Comparison of ENCODE assay signal across 9 mouse cellular contexts in genomic region chr10:59902606-59902990, GRCm38 (mm10). TPM values are rescaled to one million over a fixed set of nuclear protein-coding genes. Genes with fewer than 3 reads are reported as not detected.
DNase-seq lines count a peak whose midpoint lies in the region; ATAC-seq and TF ChIP-seq lines count a peak whose summit lies in the region.
"Had no signal": no experiment of that assay in that cellular context is flagged by ENCODE, and none has a peak within 500 bp of the region (broad histone marks: within the 10 kb centered on the region; RNA-seq: fewer than 3 reads in every experiment).

No protein-coding gene starts in this region.

- H3K4me1 ChIP-seq in heart, embryonic 16.5 days (ENCODE audit: control insufficient read depth, insufficient read depth, low read length), result peaks cover 58% of the 10 kb centered on the region
- H3K4me1 ChIP-seq in heart, embryonic 11.5 days (ENCODE audit: control insufficient read depth, insufficient read depth, low read length), result peaks cover 51% of the 10 kb centered on the region
- peaks cover 71% of the 10 kb centered on the region for H3K4me1 ChIP-seq in thymus, adult 2 months (replicated peaks; ENCODE audit: control insufficient read depth, insufficient read depth, low read length)
- peaks cover 58% of the 10 kb centered on the region for H3K4me1 ChIP-seq in hindbrain, embryonic 15.5 days (replicated peaks)
- H3K4me1 ChIP-seq in stomach, postnatal 0 days (replicated peaks; ENCODE audit: control insufficient read depth, insufficient read depth), result peaks cover 23% of the 10 kb centered on the region

- H3K36me3 ChIP-seq in heart, embryonic 16.5 days (ENCODE audit: control insufficient read depth, insufficient read depth), result peaks cover 4% of the 10 kb centered on the region
- H3K36me3 ChIP-seq in heart, embryonic 11.5 days (ENCODE audit: control insufficient read depth, insufficient read depth, low read length), result no peaks in the 10 kb centered on the region
- no peaks in the 10 kb centered on the region for H3K36me3 ChIP-seq in thymus, adult 2 months (ENCODE audit: control insufficient read depth, insufficient read depth, low read length)
- no peaks in the 10 kb centered on the region for H3K36me3 ChIP-seq in hindbrain, embryonic 15.5 days
- H3K36me3 ChIP-seq in stomach, postnatal 0 days (ENCODE audit: control insufficient read depth, insufficient read depth, low read length), result peaks cover 2% of the 10 kb centered on the region; the same call in 1 of the 2 replicates

- no peaks in the 10 kb centered on the region for H3K27me3 ChIP-seq in heart, embryonic 16.5 days (ENCODE audit: control insufficient read depth, insufficient read depth, low read length)
- no peaks in the 10 kb centered on the region for H3K27me3 ChIP-seq in heart, embryonic 11.5 days (ENCODE audit: control insufficient read depth, insufficient read depth, low read length)
- no peaks in the 10 kb centered on the region for H3K27me3 ChIP-seq in thymus, adult 2 months (ENCODE audit: control insufficient read depth, insufficient read depth, low read length)
- H3K27me3 ChIP-seq in hindbrain, embryonic 15.5 days, result no peaks in the 10 kb centered on the region
- no peaks in the 10 kb centered on the region for H3K27me3 ChIP-seq in stomach, postnatal 0 days (ENCODE audit: control insufficient read depth, insufficient read depth, low read length)
- H3K27me3 ChIP-seq: Patski had no signal

- 65% methylated on average over 8 of the region's 8 CpGs for WGBS in heart, embryonic 16.5 days
- 59% methylated on average over 8 of the region's 8 CpGs for WGBS in heart, embryonic 11.5 days (ENCODE audit: insufficient replicate concordance)
- WGBS in thymus, adult 2 months, result 80% methylated on average over 8 of the region's 8 CpGs
- WGBS in hindbrain, embryonic 15.5 days, result 60% methylated on average over 8 of the region's 8 CpGs
- WGBS in stomach, postnatal 0 days, result 37% methylated on average over 8 of the region's 8 CpGs

- no peaks in the 10 kb centered on the region for H3K9me3 ChIP-seq in heart, embryonic 16.5 days (replicated peaks; ENCODE audit: control insufficient read depth, low read length)
- H3K9me3 ChIP-seq in heart, embryonic 11.5 days (replicated peaks; ENCODE audit: control insufficient read depth, low read length), result no peaks in the 10 kb centered on the region
- no peaks in the 10 kb centered on the region for H3K9me3 ChIP-seq in hindbrain, embryonic 15.5 days
- H3K9me3 ChIP-seq in stomach, postnatal 0 days (ENCODE audit: control insufficient read depth, low read length), result no peaks in the 10 kb centered on the region

- no peak for DNase-seq in thymus, adult 2 months
- DNase-seq in thymus, adult 18-20 months, result no peak
- DNase-seq in stomach, postnatal 0 days (ENCODE audit: low spot score), result no peak
- DNase-seq in natural killer cell, adult 2 months (ENCODE audit: low spot score in 2 of 2), result no peak

- H3K4me3 ChIP-seq in heart, embryonic 16.5 days (ENCODE audit: low read length), result no peak overlapping the region
- no peak overlapping the region for H3K4me3 ChIP-seq in heart, embryonic 11.5 days (ENCODE audit: low read depth, low read length)
- H3K4me3 ChIP-seq in thymus, adult 2 months (ENCODE audit: control insufficient read depth, insufficient read depth, low read length), result no peak overlapping the region
- H3K4me3 ChIP-seq in hindbrain, embryonic 15.5 days, result no peak overlapping the region
- H3K4me3 ChIP-seq in stomach, postnatal 0 days (ENCODE audit: low read depth, low read length), result no peak overlapping the region
- H3K4me3 ChIP-seq: erythroblast, embryonic 14.5 days had no signal

- H3K27ac ChIP-seq in heart, embryonic 16.5 days (ENCODE audit: low read length), result 0 out of 2 replicates have a peak overlapping the region, but pooled peaks have one; percentile 5
- H3K27ac ChIP-seq in heart, embryonic 11.5 days (ENCODE audit: low read depth, low read length), result no peak overlapping the region
- H3K27ac ChIP-seq in thymus, adult 2 months (ENCODE audit: control insufficient read depth, insufficient read depth, low read length), result peak overlapping the region; percentile 40; the same call in 1 of the 2 replicates
- H3K27ac ChIP-seq in hindbrain, embryonic 15.5 days (replicated peaks), result peak overlapping the region; percentile 9; the same call in 1 of the 2 replicates
- peak overlapping the region; percentile 73 for H3K27ac ChIP-seq in stomach, postnatal 0 days (replicated peaks)

- no peak for TF ChIP-seq POLR2A in thymus, adult 2 months (IDR thresholded peaks at IDR 0.05; ENCODE audit: control insufficient read depth, extremely low read depth, insufficient read depth, low read length, poor library complexity)

- no peak overlapping the region; the same call in 1 of the 2 replicates for H3K9ac ChIP-seq in heart, embryonic 16.5 days (ENCODE audit: low read length)
- no peak overlapping the region for H3K9ac ChIP-seq in heart, embryonic 11.5 days (ENCODE audit: low read depth, low read length)
- H3K9ac ChIP-seq in hindbrain, embryonic 15.5 days, result no peak overlapping the region
- H3K9ac ChIP-seq in stomach, postnatal 0 days (ENCODE audit: low read length), result no peak overlapping the region; the same call in 1 of the 2 replicates

- TF ChIP-seq CTCF in thymus, adult 2 months (IDR thresholded peaks at IDR 0.05; ENCODE audit: borderline replicate concordance, control insufficient read depth, extremely low read depth, insufficient read depth, low read length, poor library complexity), result no peak
- TF ChIP-seq CTCF in stomach, postnatal 0 days (IDR thresholded peaks at IDR 0.05; ENCODE audit: low read depth), result no peak

- no peak for ATAC-seq in heart, embryonic 16.5 days (replicated peaks; ENCODE audit: extremely low read depth, insufficient read depth, low FRiP score)
- ATAC-seq in heart, embryonic 11.5 days (replicated peaks; ENCODE audit: insufficient number of reproducible peaks, low FRiP score, low TSS enrichment), result no peak
- no peak for ATAC-seq in hindbrain, embryonic 15.5 days (ENCODE audit: low FRiP score, low read depth)
- no peak for ATAC-seq in stomach, postnatal 0 days (ENCODE audit: low FRiP score, low TSS enrichment)
- ATAC-seq: Patski had no signal

- no peak overlapping the region for H3K4me2 ChIP-seq in heart, embryonic 16.5 days (ENCODE audit: low read depth, low read length)
- no peak overlapping the region; the same call in 1 of the 2 replicates for H3K4me2 ChIP-seq in heart, embryonic 11.5 days
- H3K4me2 ChIP-seq in hindbrain, embryonic 15.5 days, result no peak overlapping the region
- H3K4me2 ChIP-seq in stomach, postnatal 0 days (replicated peaks; ENCODE audit: low read depth), result no peak overlapping the region

- no peak for TF ChIP-seq EP300 in stomach, postnatal 0 days (optimal IDR thresholded peaks at IDR 0.05)

RNA-seq across cellular contexts. Expression of gene Dnajb12, which starts 23.2 kb away (rescaled TPM):
- 22.1 and 26.3 TPM in 2 replicates for polyA plus RNA-seq in heart, embryonic 16.5 days (2015; fragmentation: Nextera tagmentation; extraction: Ambion mirVana)
- polyA plus RNA-seq in heart, embryonic 11.5 days (2014; fragmentation: Nextera tagmentation; extraction: Ambion mirVana), result 30.3 and 31.3 TPM in 2 replicates
- polyA plus RNA-seq in thymus, adult 2 months (2012; rRNA removed), result 44.6 and 50.4 TPM in 2 replicates
- polyA plus RNA-seq in hindbrain, embryonic 15.5 days (2015; fragmentation: Nextera tagmentation; extraction: Ambion mirVana), result 18.6 and 24.6 TPM in 2 replicates
- polyA plus RNA-seq in stomach, postnatal 0 days (2015; fragmentation: Nextera tagmentation; extraction: Ambion mirVana), result 17.4 and 19.0 TPM in 2 replicates

RNA-seq across cellular contexts. Expression of gene Ddit4, which starts 49.0 kb away (rescaled TPM):
- 29.0 and 31.9 TPM in 2 replicates for polyA plus RNA-seq in heart, embryonic 16.5 days (2015; fragmentation: Nextera tagmentation; extraction: Ambion mirVana)
- polyA plus RNA-seq in heart, embryonic 11.5 days (2014; fragmentation: Nextera tagmentation; extraction: Ambion mirVana), result 1.9 and 3.4 TPM in 2 replicates
- polyA plus RNA-seq in thymus, adult 2 months (2012; rRNA removed), result 157 and 190 TPM in 2 replicates
- 68.9 and 71.1 TPM in 2 replicates for polyA plus RNA-seq in hindbrain, embryonic 15.5 days (2015; fragmentation: Nextera tagmentation; extraction: Ambion mirVana)
- polyA plus RNA-seq in stomach, postnatal 0 days (2015; fragmentation: Nextera tagmentation; extraction: Ambion mirVana), result 12.4 and 17.3 TPM in 2 replicates
